Mouse (Mus musculus) WW6 (cell line): ENCODE results near the gene Gm21913.
"Not testable (repeated sequence)": the region's sequence is repeated elsewhere in the genome, so short reads cannot be mapped to it uniquely, and the experiment has no call there.

Experiments
- DNase-seq: peaks from one replicate; pipeline ENCODE4 v3.0.0-alpha.2; 2013; ENCODE audit warnings: low read depth, low spot score

Gene Gm21913

DNA sequence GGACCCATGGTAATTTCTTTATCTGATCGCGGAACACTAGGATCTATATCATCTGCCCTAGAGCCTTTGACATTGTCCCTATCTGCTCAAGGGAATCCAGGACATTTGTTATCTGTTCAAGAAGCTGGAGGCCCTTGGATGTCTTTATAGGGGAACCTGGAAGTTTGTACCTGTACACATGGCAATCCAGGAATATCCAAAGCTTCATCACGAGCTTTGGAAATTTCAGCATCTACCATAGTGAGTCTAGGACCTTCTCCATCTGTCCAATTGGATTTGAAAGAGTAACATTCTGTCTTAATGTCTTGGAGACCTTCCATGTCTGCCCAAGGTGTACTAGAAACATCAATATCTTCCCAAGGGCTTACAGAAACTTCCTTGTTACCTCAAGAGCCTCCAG, at the start of gene Gm21913:
TSS of gene Gm21913 (plus strand) at position 301 of the 400 bp plus-strand sequence.
- DNase-seq, result not testable (repeated sequence)
